Mouse (Mus musculus): ENCODE data around the gene Terf2ip.

GRCm38 (mm10) chr8:112005601-112006000, 5.6 kb upstream of the Terf2ip start:
- TF ChIP-seq GATA1 (IDR thresholded peaks at IDR 0.05; ENCODE audit: borderline replicate concordance, low read length), result no peak
- TF ChIP-seq FLI1 (IDR thresholded peaks at IDR 0.05; ENCODE audit: low read length), result no peak

Data from megakaryocyte, embryonic 14.5 days (primary cell).